Mouse (Mus musculus) thymus, adult 2 months (tissue): Measurements from ENCODE around the gene Ddx21. TPM values are rescaled to one million over a fixed set of nuclear protein-coding genes. Genes with fewer than 3 reads are reported as not detected.

Experiments
- DNase-seq: peaks from one replicate; pipeline ENCODE4 v3.0.0; 2021
- H3K27ac ChIP-seq: fragments of 200-500 bp; 2 replicates; pipeline ENCODE4 v1.5.1; 2012; ENCODE audit warnings: low read length, control low read depth; ENCODE audit not compliant: control insufficient read depth, insufficient read depth
- H3K27me3 ChIP-seq: fragments of 200-500 bp; 2 replicates; pipeline ENCODE4 v1.6.1; 2012; ENCODE audit warnings: mild to moderate bottlenecking, low read length, moderate library complexity, mixed read lengths; ENCODE audit not compliant: control insufficient read depth, insufficient read depth
- H3K36me3 ChIP-seq: fragments of 200-500 bp; 2 replicates; pipeline ENCODE4 v1.6.1; 2012; ENCODE audit warnings: mild to moderate bottlenecking, low read length, moderate library complexity; ENCODE audit not compliant: control insufficient read depth, insufficient read depth
- H3K4me1 ChIP-seq: fragments of 200-500 bp; replicated peaks from 2 replicates; pipeline ENCODE4 v1.6.1; 2012; ENCODE audit warnings: low read length; ENCODE audit not compliant: control insufficient read depth, insufficient read depth
- H3K4me3 ChIP-seq: fragments of 200-500 bp; 2 replicates; pipeline ENCODE4 v1.5.1; 2012; ENCODE audit warnings: mild to moderate bottlenecking, low read length, control low read depth, moderate library complexity; ENCODE audit not compliant: control insufficient read depth, insufficient read depth
- CTCF ChIP-seq: fragments of 200-500 bp; IDR thresholded peaks from 2 replicates; pipeline ENCODE4 v1.5.1; 2012; ENCODE audit warnings: mild to moderate bottlenecking, control low read depth, low read length, moderate library complexity, borderline replicate concordance; ENCODE audit not compliant: control insufficient read depth, poor library complexity, insufficient read depth; ENCODE audit errors: extremely low read depth
- POLR2A ChIP-seq: fragments of 200-500 bp; IDR thresholded peaks from 2 replicates; pipeline ENCODE4 v1.6.1; 2012; ENCODE audit warnings: mild to moderate bottlenecking, low read length, control low read depth, moderate library complexity; ENCODE audit not compliant: control insufficient read depth, poor library complexity, insufficient read depth; ENCODE audit errors: extremely low read depth
- WGBS: fragments of 180-500 bp; shearing (Covaris S2); methylation state at CpG from one replicate; pipeline ENCODE4 v1.1.7; 2018; 5-methylcytosine and 5-hydroxymethylcytosine counted together
- polyA plus RNA-seq: library from polyadenylated mRNA; depleted of rRNA; stranded (reverse); fragments of >200 nt; gene quantifications from 2 replicates; pipeline ENCODE4 v1.2.3, GENCODE M21; 2012

The Ddx21 gene
- polyA plus RNA-seq, 1 experiment: 19.4 TPM

DNA sequence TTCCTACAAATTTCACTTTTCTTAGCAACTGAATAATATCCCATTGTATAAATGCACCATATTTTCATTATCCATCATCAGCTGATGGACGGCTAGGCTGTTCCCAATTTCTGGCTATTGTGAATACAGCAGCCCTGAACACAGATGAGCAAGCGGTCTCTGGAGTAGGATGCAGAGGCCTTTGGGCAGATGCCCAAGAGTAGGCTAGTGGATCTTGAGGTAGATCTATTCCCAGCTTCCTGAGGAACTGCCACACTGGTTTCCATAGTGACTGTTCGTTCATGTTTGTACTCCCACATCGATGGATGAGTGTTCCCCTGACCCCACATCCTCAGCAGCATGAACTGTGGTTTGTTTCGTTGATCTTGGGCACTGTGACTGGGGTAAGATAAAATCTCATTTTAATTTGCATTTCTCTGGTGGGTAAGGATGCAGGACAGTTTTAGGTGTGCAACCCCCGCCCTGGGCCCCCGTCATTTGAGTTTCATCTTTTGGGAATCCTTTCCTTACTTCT is 51.2 kb downstream of the Ddx21 start:
- no peak for DNase-seq
- peaks cover 10% of the 10 kb centered on the region for H3K4me1 ChIP-seq
- 41% methylated on average over 7 of the region's 7 CpGs for WGBS
- TF ChIP-seq POLR2A (no peak), CTCF (no peak)
- no peak overlapping the region for H3K27ac ChIP-seq
- no peak overlapping the region for H3K4me3 ChIP-seq
- no peaks in the 10 kb centered on the region for H3K36me3 ChIP-seq
- no peaks in the 10 kb centered on the region for H3K27me3 ChIP-seq

DNA sequence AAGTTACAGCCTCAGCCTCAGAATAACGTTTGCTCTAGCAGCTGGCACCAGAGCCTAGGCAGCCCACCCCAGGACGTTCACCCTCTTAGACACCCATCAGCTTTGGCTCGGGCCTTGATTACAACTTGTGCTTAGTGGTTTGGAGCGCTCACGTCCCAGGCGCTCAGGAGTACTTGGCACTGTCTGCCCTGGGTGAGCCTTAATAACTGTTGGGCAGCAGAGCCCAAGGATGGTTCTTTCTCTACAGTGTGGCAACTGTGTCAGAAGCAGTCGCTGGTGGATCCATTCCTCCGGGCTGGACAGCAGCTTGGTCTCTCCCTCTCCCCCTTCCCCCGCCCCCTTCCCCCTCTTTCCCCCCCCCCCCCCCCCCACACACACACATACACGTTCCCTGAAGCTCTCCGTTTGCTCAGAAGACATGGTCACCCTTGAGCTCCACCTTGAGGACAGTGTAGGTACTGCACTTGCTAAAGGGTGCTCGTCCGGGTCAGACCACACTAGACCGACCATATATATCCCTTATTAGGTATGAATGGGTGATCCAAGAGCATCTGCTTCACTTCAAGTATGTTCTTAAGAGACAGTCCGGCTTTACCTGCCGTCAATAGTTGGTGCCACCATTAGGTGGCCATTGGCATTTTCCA is 52.4 kb downstream of the Ddx21 start:
- peak; percentile 82 for DNase-seq
- whole genome bisulfite sequencing: 8% methylated on average over 15 of the region's 16 CpGs

DNA sequence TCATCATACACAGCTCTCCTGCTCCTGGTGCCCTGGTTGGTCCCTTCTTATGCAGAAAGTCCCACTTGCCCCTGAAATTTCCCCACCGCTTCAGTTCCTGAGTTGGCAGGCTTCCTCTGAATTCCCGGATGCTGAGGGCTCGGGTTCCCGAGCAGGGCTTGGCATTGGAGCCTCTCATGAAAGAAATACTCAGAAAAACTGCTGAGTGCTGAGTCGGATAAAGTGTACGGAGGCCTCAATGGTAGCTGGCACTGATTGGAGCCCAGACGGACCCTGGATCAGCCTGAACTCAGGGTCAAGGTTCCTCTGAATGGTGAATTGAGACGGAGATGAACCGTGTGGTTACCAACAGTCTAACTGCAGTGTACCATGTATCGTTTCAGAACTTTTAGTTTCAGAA is 55.6 kb downstream of the Ddx21 start:
- no peak for DNase-seq

More for the DNA sequence above, 52.4 kb downstream of the Ddx21 start:
- Histone ChIP-seq H3K4me1 (peaks cover 10% of the 10 kb centered on the region), H3K36me3 (no peaks in the 10 kb centered on the region), H3K27ac (no peak overlapping the region), H3K4me3 (no peak overlapping the region), H3K27me3 (no peaks in the 10 kb centered on the region)
- TF ChIP-seq CTCF: no peak
- TF ChIP-seq POLR2A: no peak

DNA sequence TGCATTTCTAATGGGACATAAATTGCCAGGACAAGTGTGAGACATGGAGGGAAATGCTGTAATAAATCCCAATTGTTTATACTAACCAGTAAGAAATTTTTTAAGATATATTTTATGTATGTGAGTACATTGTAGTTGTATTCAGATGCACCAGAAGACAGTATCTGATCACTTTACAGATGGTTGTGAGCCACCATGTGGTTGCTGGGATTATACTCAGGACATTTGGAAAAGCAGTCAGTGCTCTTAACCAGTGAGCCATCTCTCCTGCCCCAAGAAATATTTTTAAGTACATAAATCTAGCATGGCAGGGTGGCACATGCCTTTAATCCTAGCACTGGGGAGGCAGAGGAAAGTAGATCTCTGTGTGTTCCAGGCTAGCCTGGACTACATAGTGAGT is 56.3 kb downstream of the Ddx21 start:
- Histone ChIP-seq H3K4me3 (no peak overlapping the region), H3K27ac (no peak overlapping the region), H3K36me3 (no peaks in the 10 kb centered on the region), H3K27me3 (no peaks in the 10 kb centered on the region), H3K4me1 (peaks cover 26% of the 10 kb centered on the region)
- no peak for DNase-seq
- TF ChIP-seq CTCF (no peak), POLR2A (no peak)

More for the DNA sequence above, 55.6 kb downstream of the Ddx21 start:
- TF ChIP-seq POLR2A (no peak), CTCF (no peak)
- Histone ChIP-seq H3K4me1 (peaks cover 26% of the 10 kb centered on the region), H3K4me3 (no peak overlapping the region), H3K27me3 (no peaks in the 10 kb centered on the region), H3K36me3 (no peaks in the 10 kb centered on the region), H3K27ac (no peak overlapping the region)
- 92% methylated on average over 10 of the region's 10 CpGs for WGBS

DNA sequence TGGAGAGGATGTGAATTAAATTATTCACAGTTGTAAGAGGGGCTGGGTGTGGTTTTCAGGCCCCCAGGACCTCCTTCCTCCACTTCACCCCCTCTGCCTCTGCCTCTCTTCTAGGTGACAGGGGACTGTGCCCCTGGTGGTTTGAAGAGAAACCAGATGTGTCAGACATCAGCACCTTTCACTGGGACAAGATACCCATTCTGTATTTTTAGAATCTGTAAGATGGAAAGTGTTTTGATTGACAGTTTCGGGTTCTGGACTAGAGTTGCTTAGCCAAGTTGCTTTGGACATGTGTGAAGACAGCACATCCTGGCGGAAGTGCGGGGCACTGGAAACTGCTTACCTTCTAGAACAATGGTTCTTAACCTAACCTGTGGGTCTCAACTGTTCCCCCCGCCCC is 57.8 kb downstream of the Ddx21 start:
- no peak; the same call in 1 of the 2 replicates for TF ChIP-seq CTCF
- TF ChIP-seq POLR2A: no peak
- WGBS: 66% methylated on average over 4 of the region's 4 CpGs
- H3K4me1 ChIP-seq: peaks cover 24% of the 10 kb centered on the region
- no peak overlapping the region for H3K4me3 ChIP-seq
- peak; percentile 31 for DNase-seq
- no peaks in the 10 kb centered on the region for H3K36me3 ChIP-seq
- H3K27ac ChIP-seq: peak overlapping the region; percentile 84; the same call in 1 of the 2 replicates
- H3K27me3 ChIP-seq: no peaks in the 10 kb centered on the region

DNA sequence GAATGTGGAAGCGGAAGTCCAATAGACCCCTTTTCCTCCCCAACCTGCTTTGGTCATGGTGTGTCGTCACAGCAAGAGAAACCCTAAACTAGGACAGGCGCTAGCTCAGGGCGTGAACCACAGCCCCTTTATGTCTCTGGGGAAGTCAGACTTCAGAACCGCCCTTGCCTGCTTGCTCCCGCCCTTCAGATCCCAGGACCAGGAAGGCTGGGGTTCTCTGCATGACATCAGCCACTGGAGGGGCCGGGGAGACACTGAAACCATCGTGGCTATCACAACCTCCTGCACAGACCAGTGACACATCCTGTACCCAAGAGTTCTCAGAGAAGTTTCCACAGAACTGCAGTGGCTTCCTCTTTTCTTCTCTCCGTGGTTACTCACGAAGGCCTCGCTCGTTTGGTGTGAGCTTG is 58.7 kb downstream of the Ddx21 start:
- WGBS: 6% methylated on average over 12 of the region's 12 CpGs
- peak overlapping the region; percentile 4; the same call in 1 of the 2 replicates for H3K4me3 ChIP-seq
- no peaks in the 10 kb centered on the region for H3K36me3 ChIP-seq
- peak overlapping the region; percentile 84 for H3K27ac ChIP-seq
- H3K4me1 ChIP-seq: peaks cover 24% of the 10 kb centered on the region
- peak; percentile 59 for DNase-seq
- no peaks in the 10 kb centered on the region for H3K27me3 ChIP-seq
- no peak for TF ChIP-seq CTCF
- TF ChIP-seq POLR2A: 0 out of 2 replicates have a peak, but pooled peaks have one; percentile 26

DNA sequence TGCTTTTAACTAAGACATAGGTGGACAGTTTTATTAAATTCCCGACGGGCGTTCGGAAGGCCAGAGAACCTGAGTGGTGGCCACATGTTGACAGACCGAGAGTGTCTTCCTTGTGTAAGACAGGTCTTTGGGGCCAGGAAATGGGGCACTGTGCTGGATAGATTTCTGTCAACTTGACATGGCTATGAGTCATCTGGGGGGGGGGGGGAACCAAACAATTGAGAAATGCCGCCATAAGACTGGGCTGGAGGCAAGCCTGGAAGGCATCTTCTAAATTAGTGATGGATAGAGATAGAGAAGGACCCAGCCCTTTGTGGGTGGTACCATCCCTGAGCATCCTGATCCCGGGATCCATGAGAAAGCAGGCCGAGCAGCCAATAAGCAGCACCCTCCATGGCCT is 59.2 kb downstream of the Ddx21 start:
- H3K36me3 ChIP-seq: no peaks in the 10 kb centered on the region
- peak overlapping the region; percentile 84 for H3K27ac ChIP-seq
- H3K27me3 ChIP-seq: no peaks in the 10 kb centered on the region
- 69% methylated on average over 8 of the region's 8 CpGs for WGBS
- no peak for DNase-seq
- TF ChIP-seq CTCF: no peak
- no peak for TF ChIP-seq POLR2A
- H3K4me1 ChIP-seq: peaks cover 24% of the 10 kb centered on the region
- H3K4me3 ChIP-seq: 0 out of 2 replicates have a peak overlapping the region, but pooled peaks have one; percentile 4
